Mouse (Mus musculus) splenic B cell, adult 2 months (primary cell): Measurements from ENCODE around the gene Ccdc120.

Experiments
- DNase-seq: peaks from one replicate; pipeline ENCODE4 v3.0.0-alpha.2; 2011; ENCODE audit warnings: low read depth, low spot score
- H3K27me3 ChIP-seq: 2 replicates; pipeline ENCODE4 v1.6.1; 2012; ENCODE audit warnings: mild to moderate bottlenecking, low read length, moderate library complexity, mixed read lengths; ENCODE audit not compliant: control insufficient read depth, poor library complexity, insufficient read depth, severe bottlenecking
- H3K36me3 ChIP-seq: 2 replicates; pipeline ENCODE4 v1.6.1; 2012; ENCODE audit warnings: mild to moderate bottlenecking, low read length, moderate library complexity, mixed read lengths; ENCODE audit not compliant: control insufficient read depth, poor library complexity, insufficient read depth, severe bottlenecking

Ccdc120 gene

GRCm38 (mm10) chrX:7750432-7751116, at the start of gene Ccdc120:
Ccdc120 (minus strand) TSS chrX:7750905.
- Histone ChIP-seq H3K36me3 (no peaks in the 10 kb centered on the region), H3K27me3 (no peaks in the 10 kb centered on the region)
- no peak for DNase-seq

- DNase-seq: no peak
- peaks cover 4% of the 10 kb centered on the region; the same call in 1 of the 2 replicates for H3K36me3 ChIP-seq
- H3K27me3 ChIP-seq: no peaks in the 10 kb centered on the region
These were observed 46.6 kb upstream of the Ccdc120 start for GRCm38 (mm10) chrX:7797327-7797726.

GRCm38 (mm10) chrX:7795016-7795415, 44.3 kb upstream of the Ccdc120 start:
- DNase-seq: peak; percentile 41
- H3K27me3 ChIP-seq: no peaks in the 10 kb centered on the region
- H3K36me3 ChIP-seq: peaks cover 4% of the 10 kb centered on the region; the same call in 1 of the 2 replicates

- no peaks in the 10 kb centered on the region; the same call in 1 of the 2 replicates for H3K36me3 ChIP-seq
These were observed 42.7 kb upstream of the Ccdc120 start for GRCm38 (mm10) chrX:7793361-7793760.

GRCm38 (mm10) chrX:7790309-7790708, 39.6 kb upstream of the Ccdc120 start:
- no peak for DNase-seq

More at GRCm38 (mm10) chrX:7793361-7793760, 42.7 kb upstream of the Ccdc120 start:
- H3K27me3 ChIP-seq: no peaks in the 10 kb centered on the region
- peak; percentile 62 for DNase-seq

GRCm38 (mm10) chrX:7789542-7790136, 38.9 kb upstream of the Ccdc120 start, which contains the start of gene Gripap1:
Gripap1 (plus strand) TSS chrX:7789765.
- H3K36me3 ChIP-seq: no peaks in the 10 kb centered on the region; the same call in 1 of the 2 replicates
- peak; percentile 93 for DNase-seq
- H3K27me3 ChIP-seq: no peaks in the 10 kb centered on the region

More at GRCm38 (mm10) chrX:7790309-7790708, 39.6 kb upstream of the Ccdc120 start:
- Histone ChIP-seq H3K27me3 (no peaks in the 10 kb centered on the region), H3K36me3 (no peaks in the 10 kb centered on the region; the same call in 1 of the 2 replicates)

- no peak for DNase-seq
- no peaks in the 10 kb centered on the region for H3K27me3 ChIP-seq
- no peaks in the 10 kb centered on the region for H3K36me3 ChIP-seq
These were observed 31.9 kb upstream of the Ccdc120 start for GRCm38 (mm10) chrX:7782603-7783092.

GRCm38 (mm10) chrX:7779294-7779693, 28.6 kb upstream of the Ccdc120 start:
- Histone ChIP-seq H3K27me3 (no peaks in the 10 kb centered on the region), H3K36me3 (no peaks in the 10 kb centered on the region)
- DNase-seq: no peak

- Histone ChIP-seq H3K27me3 (no peaks in the 10 kb centered on the region), H3K36me3 (no peaks in the 10 kb centered on the region)
- no peak for DNase-seq
These were observed 27.9 kb upstream of the Ccdc120 start for GRCm38 (mm10) chrX:7778450-7779244.

- DNase-seq: peak; percentile 55
- Histone ChIP-seq H3K36me3 (0 out of 2 replicates have a peak, but pooled peaks cover 4% of the 10 kb centered on the region), H3K27me3 (no peaks in the 10 kb centered on the region)
These were observed 25.8 kb upstream of the Ccdc120 start for GRCm38 (mm10) chrX:7776329-7777082.

GRCm38 (mm10) chrX:7775501-7776205, 24.9 kb upstream of the Ccdc120 start:
- no peak for DNase-seq
- Histone ChIP-seq H3K27me3 (no peaks in the 10 kb centered on the region), H3K36me3 (0 out of 2 replicates have a peak, but pooled peaks cover 4% of the 10 kb centered on the region)

- no peaks in the 10 kb centered on the region for H3K27me3 ChIP-seq
- H3K36me3 ChIP-seq: 0 out of 2 replicates have a peak, but pooled peaks cover 4% of the 10 kb centered on the region
- DNase-seq: peak; percentile 24
These were observed 22.1 kb upstream of the Ccdc120 start for GRCm38 (mm10) chrX:7772766-7773165.

- Histone ChIP-seq H3K36me3 (0 out of 2 replicates have a peak, but pooled peaks cover 4% of the 10 kb centered on the region), H3K27me3 (no peaks in the 10 kb centered on the region)
- no peak for DNase-seq
These were observed 18.8 kb upstream of the Ccdc120 start for GRCm38 (mm10) chrX:7769302-7770017.
